Mouse (Mus musculus): Measurements from ENCODE around the gene Ftl1-ps1. TPM values are rescaled to one million over a fixed set of nuclear protein-coding genes. Genes with fewer than 3 reads are reported as not detected.

The Ftl1-ps1 gene
- 83.8 and 276 TPM in 2 replicates for polyA plus RNA-seq (2015; fragmentation: Nextera tagmentation; extraction: Ambion mirVana)

- no peaks in the 10 kb centered on the region for H3K9me3 ChIP-seq
- peak within 1 kb of the TSS; percentile 32 for H3K4me2 ChIP-seq
- no peak within 1 kb of the TSS; the same call in 1 of the 2 replicates for H3K4me3 ChIP-seq
- no peak within 1 kb of the TSS for H3K9ac ChIP-seq
- no peaks in the 10 kb centered on the region for H3K27me3 ChIP-seq
- H3K27ac ChIP-seq = no peak within 1 kb of the TSS
- H3K4me1 ChIP-seq = no peaks in the 10 kb centered on the region
- ATAC-seq (ENCODE audit: insufficient number of reproducible peaks, insufficient read depth, low FRiP score, low TSS enrichment, low read depth) = no peak
- WGBS = 10% methylated on average over 11 of the region's 11 CpGs
- H3K36me3 ChIP-seq = no peaks in the 10 kb centered on the region
These were observed at the start of gene Ftl1-ps1 for GRCm38 (mm10) chr13:74399298-74399839. Gene Ftl1-ps1 (plus strand): TSS chr13:74399694.

- Histone ChIP-seq H3K4me2 (peak overlapping the region; percentile 81), H3K4me3 (peak overlapping the region; percentile 76), H3K4me1 (peaks cover 21% of the 10 kb centered on the region), H3K27ac (peak overlapping the region; percentile 84; the same call in 1 of the 2 replicates), H3K27me3 (no peaks in the 10 kb centered on the region), H3K9ac (peak overlapping the region; percentile 93), H3K36me3 (peaks cover 21% of the 10 kb centered on the region), H3K9me3 (no peaks in the 10 kb centered on the region)
- 1% methylated on average over 15 of the region's 15 CpGs for WGBS
- no peak for ATAC-seq (ENCODE audit: insufficient number of reproducible peaks, insufficient read depth, low FRiP score, low TSS enrichment, low read depth)
These were observed 49.0 kb upstream of the Ftl1-ps1 start for GRCm38 (mm10) chr13:74350435-74350906.

GRCm38 (mm10) chr13:74356491-74356890 is 43.0 kb upstream of the Ftl1-ps1 start:
- no peak overlapping the region for H3K4me2 ChIP-seq
- no peak overlapping the region for H3K4me3 ChIP-seq
- H3K4me1 ChIP-seq = no peaks in the 10 kb centered on the region
- H3K36me3 ChIP-seq = peaks cover 65% of the 10 kb centered on the region
- no peaks in the 10 kb centered on the region for H3K9me3 ChIP-seq
- H3K9ac ChIP-seq = no peak overlapping the region
- WGBS = 95% methylated on average over 13 of the region's 13 CpGs
- no peaks in the 10 kb centered on the region for H3K27me3 ChIP-seq
- ATAC-seq (ENCODE audit: insufficient number of reproducible peaks, insufficient read depth, low FRiP score, low TSS enrichment, low read depth) = no peak
- H3K27ac ChIP-seq = no peak overlapping the region

GRCm38 (mm10) chr13:74362218-74362617 is 37.3 kb upstream of the Ftl1-ps1 start:
- ATAC-seq (ENCODE audit: insufficient number of reproducible peaks, insufficient read depth, low FRiP score, low TSS enrichment, low read depth) = no peak
- Histone ChIP-seq H3K27ac (no peak overlapping the region), H3K27me3 (no peaks in the 10 kb centered on the region), H3K4me1 (no peaks in the 10 kb centered on the region), H3K9me3 (no peaks in the 10 kb centered on the region), H3K36me3 (peaks cover 52% of the 10 kb centered on the region), H3K4me2 (no peak overlapping the region), H3K4me3 (no peak overlapping the region), H3K9ac (no peak overlapping the region)
- WGBS = 85% methylated on average over 2 of the region's 2 CpGs

GRCm38 (mm10) chr13:74363176-74363858 is 36.2 kb upstream of the Ftl1-ps1 start:
- Histone ChIP-seq H3K27me3 (no peaks in the 10 kb centered on the region), H3K27ac (no peak overlapping the region), H3K9ac (no peak overlapping the region), H3K4me1 (no peaks in the 10 kb centered on the region), H3K4me3 (no peak overlapping the region), H3K36me3 (peaks cover 46% of the 10 kb centered on the region), H3K9me3 (no peaks in the 10 kb centered on the region), H3K4me2 (no peak overlapping the region)
- 93% methylated on average over 13 of the region's 13 CpGs for WGBS
- no peak for ATAC-seq (ENCODE audit: insufficient number of reproducible peaks, insufficient read depth, low FRiP score, low TSS enrichment, low read depth)

GRCm38 (mm10) chr13:74363859-74364235 is 35.6 kb upstream of the Ftl1-ps1 start, which contains the start of gene Lrrc14b:
Gene Lrrc14b (minus strand): TSS chr13:74364005.
- Histone ChIP-seq H3K9me3 (no peaks in the 10 kb centered on the region), H3K36me3 (peaks cover 41% of the 10 kb centered on the region), H3K9ac (no peak within 1 kb of the TSS), H3K4me3 (no peak within 1 kb of the TSS), H3K4me2 (no peak within 1 kb of the TSS), H3K27me3 (no peaks in the 10 kb centered on the region), H3K4me1 (no peaks in the 10 kb centered on the region), H3K27ac (no peak within 1 kb of the TSS)
- WGBS = 78% methylated on average over 8 of the region's 8 CpGs
- no peak for ATAC-seq (ENCODE audit: insufficient number of reproducible peaks, insufficient read depth, low FRiP score, low TSS enrichment, low read depth)

- Histone ChIP-seq H3K9ac (0 out of 2 replicates have a peak overlapping the region, but pooled peaks have one; percentile 41), H3K36me3 (no peaks in the 10 kb centered on the region; the same call in 1 of the 2 replicates), H3K4me2 (no peak overlapping the region), H3K4me3 (no peak overlapping the region), H3K9me3 (no peaks in the 10 kb centered on the region), H3K4me1 (peaks cover 7% of the 10 kb centered on the region; the same call in 1 of the 2 replicates), H3K27me3 (no peaks in the 10 kb centered on the region), H3K27ac (peak overlapping the region; percentile 34)
- WGBS = 74% methylated on average over 10 of the region's 10 CpGs
- ATAC-seq (ENCODE audit: insufficient number of reproducible peaks, insufficient read depth, low FRiP score, low TSS enrichment, low read depth) = no peak
These were observed 17.8 kb upstream of the Ftl1-ps1 start for GRCm38 (mm10) chr13:74381533-74382276.

- Histone ChIP-seq H3K36me3 (no peaks in the 10 kb centered on the region; the same call in 1 of the 2 replicates), H3K27me3 (no peaks in the 10 kb centered on the region), H3K4me1 (peaks cover 7% of the 10 kb centered on the region; the same call in 1 of the 2 replicates), H3K9ac (no peak overlapping the region), H3K27ac (peak overlapping the region; percentile 34), H3K4me3 (no peak overlapping the region), H3K9me3 (no peaks in the 10 kb centered on the region), H3K4me2 (no peak overlapping the region)
- ATAC-seq (ENCODE audit: insufficient number of reproducible peaks, insufficient read depth, low FRiP score, low TSS enrichment, low read depth) = no peak
- 49% methylated on average over 3 of the region's 3 CpGs for WGBS
These were observed 17.2 kb upstream of the Ftl1-ps1 start for GRCm38 (mm10) chr13:74382289-74382688.

GRCm38 (mm10) chr13:74389730-74390129 is 9.8 kb upstream of the Ftl1-ps1 start:
- H3K9ac ChIP-seq = peak overlapping the region; percentile 76; the same call in 1 of the 2 replicates
- H3K9me3 ChIP-seq = no peaks in the 10 kb centered on the region
- no peak overlapping the region for H3K27ac ChIP-seq
- no peaks in the 10 kb centered on the region for H3K27me3 ChIP-seq
- 0 out of 2 replicates have a peak, but pooled peaks cover 3% of the 10 kb centered on the region for H3K4me1 ChIP-seq
- peak overlapping the region; percentile 73 for H3K4me3 ChIP-seq
- 66% methylated on average over 6 of the region's 6 CpGs for WGBS
- no peaks in the 10 kb centered on the region for H3K36me3 ChIP-seq
- H3K4me2 ChIP-seq = peak overlapping the region; percentile 67
- no peak for ATAC-seq (ENCODE audit: insufficient number of reproducible peaks, insufficient read depth, low FRiP score, low TSS enrichment, low read depth)

- WGBS = 2% methylated on average over 14 of the region's 14 CpGs
- Histone ChIP-seq H3K36me3 (no peaks in the 10 kb centered on the region), H3K4me2 (peak within 1 kb of the TSS; percentile 67), H3K27ac (no peak within 1 kb of the TSS), H3K27me3 (no peaks in the 10 kb centered on the region), H3K4me1 (0 out of 2 replicates have a peak, but pooled peaks cover 3% of the 10 kb centered on the region), H3K9me3 (no peaks in the 10 kb centered on the region), H3K9ac (peak within 1 kb of the TSS; percentile 76), H3K4me3 (peak within 1 kb of the TSS; percentile 73)
- peak; percentile 86; the same call in 1 of the 2 replicates for ATAC-seq (ENCODE audit: insufficient number of reproducible peaks, insufficient read depth, low FRiP score, low TSS enrichment, low read depth)
These were observed 9.0 kb upstream of the Ftl1-ps1 start, which contains the start of gene Zfp72 for GRCm38 (mm10) chr13:74390371-74390990. Gene Zfp72 (minus strand): TSS chr13:74390836.

- H3K9me3 ChIP-seq = no peaks in the 10 kb centered on the region
- no peak overlapping the region for H3K27ac ChIP-seq
- no peak overlapping the region for H3K4me2 ChIP-seq
- no peaks in the 10 kb centered on the region for H3K27me3 ChIP-seq
- no peak for ATAC-seq (ENCODE audit: insufficient number of reproducible peaks, insufficient read depth, low FRiP score, low TSS enrichment, low read depth)
- 77% methylated on average over 2 of the region's 2 CpGs for WGBS
- H3K4me1 ChIP-seq = 0 out of 2 replicates have a peak, but pooled peaks cover 3% of the 10 kb centered on the region
- no peak overlapping the region for H3K9ac ChIP-seq
- no peaks in the 10 kb centered on the region for H3K36me3 ChIP-seq
- H3K4me3 ChIP-seq = no peak overlapping the region
These were observed 8.3 kb upstream of the Ftl1-ps1 start for GRCm38 (mm10) chr13:74391156-74391555.
